Mouse (Mus musculus): ENCODE data around the gene Mast4. TPM values are rescaled to one million over a fixed set of nuclear protein-coding genes. Genes with fewer than 3 reads are reported as not detected.

Gene Mast4
- polyA plus RNA-seq, 1 experiment from 2014 or later: 20.3 TPM

DNA sequence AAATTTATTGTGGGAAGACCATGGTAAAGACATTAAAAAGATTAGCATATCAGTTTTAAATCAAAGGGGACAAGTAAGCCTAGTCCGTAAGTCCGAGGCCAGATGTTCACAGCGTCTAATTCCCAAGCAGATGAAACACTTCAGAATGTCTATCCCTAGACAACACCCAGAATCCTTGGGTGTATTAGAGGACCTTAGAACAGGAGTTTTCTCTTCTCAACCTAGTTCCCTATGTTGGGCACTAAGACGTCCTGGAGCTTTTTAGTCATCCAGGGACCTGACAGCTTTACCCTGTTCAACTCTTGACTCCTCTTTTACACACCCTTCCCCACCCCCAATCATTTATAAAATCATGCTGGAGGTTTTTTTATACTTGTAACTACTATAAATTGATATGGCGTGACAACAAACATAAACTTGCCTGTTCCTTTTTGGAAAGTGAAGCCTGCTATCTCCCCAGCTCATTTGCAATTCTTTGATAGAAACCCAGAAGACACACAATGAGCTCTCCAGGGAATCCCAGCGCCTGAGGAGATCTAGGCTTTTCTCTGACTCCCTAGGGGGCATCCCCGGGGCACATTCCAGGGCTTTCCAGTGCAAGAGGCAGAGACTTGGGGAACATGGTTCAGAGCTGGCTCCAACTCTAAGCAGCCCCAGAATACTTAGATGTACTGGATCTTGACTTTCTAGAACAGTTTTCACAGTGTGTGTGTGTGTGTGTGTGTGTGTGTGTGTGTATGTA, 494.4 kb downstream of the Mast4 start:
- ATAC-seq: no peak
- Histone ChIP-seq H3K27me3 (replicated peaks) (no peaks in the 10 kb centered on the region), H3K9me3 (no peaks in the 10 kb centered on the region), H3K4me3 (replicated peaks) (no peak overlapping the region), H3K9ac (no peak overlapping the region), H3K27ac (no peak overlapping the region), H3K4me2 (replicated peaks) (no peak overlapping the region), H3K36me3 (no peaks in the 10 kb centered on the region), H3K4me1 (replicated peaks) (0 out of 2 replicates have a peak, but pooled peaks cover 10% of the 10 kb centered on the region)
- WGBS: 43% methylated on average over 7 of the region's 7 CpGs

DNA sequence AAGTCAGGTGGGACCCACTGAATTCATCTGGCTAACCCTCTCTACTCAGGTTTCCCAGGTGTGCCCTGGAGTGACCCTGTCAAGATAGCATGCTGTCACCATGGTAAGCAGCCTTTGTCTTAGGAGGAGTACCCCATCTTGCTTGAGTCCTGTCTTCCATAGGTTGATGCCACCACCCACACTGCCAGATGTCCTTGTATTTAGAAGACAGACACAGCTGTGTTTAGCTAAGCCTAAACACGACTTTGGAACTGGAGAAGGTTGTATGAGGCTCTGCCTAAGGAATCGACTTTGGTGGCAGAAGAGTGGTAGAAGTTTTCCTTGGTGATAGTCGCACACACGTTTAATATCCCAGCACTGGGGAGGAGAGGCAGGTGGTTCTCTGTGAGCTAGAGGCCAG, 496.9 kb downstream of the Mast4 start:
- Histone ChIP-seq H3K4me1 (replicated peaks) (0 out of 2 replicates have a peak, but pooled peaks cover 6% of the 10 kb centered on the region), H3K27me3 (replicated peaks) (no peaks in the 10 kb centered on the region), H3K9ac (no peak overlapping the region), H3K4me3 (replicated peaks) (no peak overlapping the region), H3K27ac (no peak overlapping the region), H3K4me2 (replicated peaks) (no peak overlapping the region), H3K36me3 (no peaks in the 10 kb centered on the region), H3K9me3 (no peaks in the 10 kb centered on the region)
- ATAC-seq: no peak
- WGBS: 47% methylated on average over 4 of the region's 4 CpGs

DNA sequence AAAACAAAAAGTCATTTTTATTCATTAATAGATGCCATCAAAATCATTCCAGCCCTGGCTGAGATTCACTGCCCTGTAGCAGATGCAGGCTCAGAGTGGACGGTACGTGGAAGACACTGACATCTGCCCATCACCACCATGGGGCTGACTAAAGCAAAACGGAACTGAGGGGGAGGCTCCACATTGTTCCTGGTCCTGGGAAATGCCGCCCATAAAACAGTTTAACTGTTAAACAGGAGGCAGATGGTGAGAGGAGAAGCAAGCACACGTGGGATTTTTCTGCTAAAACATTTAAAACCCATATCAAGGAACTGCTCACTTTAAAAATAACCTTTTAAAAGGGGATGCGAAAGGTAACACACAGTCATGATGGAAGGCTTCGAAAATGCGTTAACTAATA, 499.0 kb downstream of the Mast4 start:
- Histone ChIP-seq H3K9me3 (no peaks in the 10 kb centered on the region), H3K4me2 (replicated peaks) (no peak overlapping the region), H3K4me3 (replicated peaks) (no peak overlapping the region), H3K36me3 (no peaks in the 10 kb centered on the region), H3K27me3 (replicated peaks) (no peaks in the 10 kb centered on the region), H3K27ac (no peak overlapping the region), H3K4me1 (replicated peaks) (0 out of 2 replicates have a peak, but pooled peaks cover 3% of the 10 kb centered on the region), H3K9ac (no peak overlapping the region)
- WGBS: 64% methylated on average over 8 of the region's 8 CpGs
- no peak for ATAC-seq

DNA sequence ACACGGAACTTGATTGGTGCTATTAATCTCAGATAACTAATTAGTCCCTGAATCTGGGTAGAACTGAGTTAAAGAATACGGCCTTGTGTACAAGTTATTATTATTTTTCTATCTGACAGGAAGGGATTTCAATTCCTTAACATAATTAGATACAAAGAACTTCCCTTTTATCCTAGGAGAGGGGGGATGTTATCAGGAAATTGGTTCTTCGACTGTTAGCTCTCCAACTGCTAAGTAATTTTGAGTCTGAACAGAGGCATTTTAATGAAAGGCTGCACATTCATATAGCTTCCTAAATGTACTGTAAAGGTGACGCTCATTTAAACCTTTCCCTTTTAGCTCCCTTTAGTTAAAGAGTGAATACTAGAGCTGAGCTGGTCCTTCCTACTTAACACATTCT, 516.0 kb downstream of the Mast4 start:
- no peak overlapping the region for H3K27ac ChIP-seq
- ATAC-seq: no peak
- H3K4me3 ChIP-seq (replicated peaks): no peak overlapping the region
- WGBS: 69% methylated on average over 4 of the region's 4 CpGs
- no peaks in the 10 kb centered on the region for H3K27me3 ChIP-seq (replicated peaks)
- H3K9ac ChIP-seq: no peak overlapping the region
- no peaks in the 10 kb centered on the region for H3K36me3 ChIP-seq
- no peaks in the 10 kb centered on the region for H3K4me1 ChIP-seq (replicated peaks)
- no peak overlapping the region for H3K4me2 ChIP-seq (replicated peaks)
- no peaks in the 10 kb centered on the region for H3K9me3 ChIP-seq

DNA sequence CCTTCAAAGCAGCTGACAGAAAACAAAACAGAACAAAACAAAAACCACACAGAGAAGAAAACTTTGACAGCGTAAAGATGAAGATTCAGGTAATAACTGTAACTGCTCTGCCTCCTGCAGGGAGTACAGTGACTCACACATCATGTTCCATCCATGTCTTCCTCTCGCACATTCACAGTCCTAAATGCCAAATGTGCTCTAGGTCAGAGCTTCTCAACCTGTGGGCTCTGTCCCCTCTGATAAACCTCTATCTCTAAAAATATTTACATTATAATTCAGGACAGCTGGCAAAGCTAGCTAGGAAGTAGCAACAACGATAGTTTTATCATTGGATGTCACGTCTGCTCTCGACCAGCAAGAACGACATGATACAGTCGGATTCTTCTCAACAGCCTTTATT, 517.6 kb downstream of the Mast4 start:
- whole genome bisulfite sequencing: 79% methylated on average over 7 of the region's 7 CpGs

DNA sequence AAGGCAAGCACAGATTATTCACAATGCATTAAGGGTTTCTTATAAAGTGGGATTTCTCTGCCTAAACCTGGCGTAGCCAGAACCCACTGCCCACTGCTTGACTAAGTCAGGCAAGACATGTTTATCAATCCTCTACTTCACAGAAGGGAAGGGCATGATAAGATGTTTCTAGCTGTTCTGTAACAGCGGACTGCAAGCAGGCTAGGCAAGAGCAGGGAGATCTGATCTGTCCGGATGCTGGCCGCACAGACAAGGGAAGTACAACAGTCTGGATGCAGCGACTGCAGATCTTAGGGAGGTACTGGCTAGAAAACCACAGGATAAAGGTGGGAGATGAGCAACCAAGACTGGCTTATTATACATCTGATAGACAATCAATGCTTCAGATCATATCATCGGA, 519.1 kb downstream of the Mast4 start:
- no peaks in the 10 kb centered on the region for H3K9me3 ChIP-seq
- no peak for ATAC-seq
- H3K27me3 ChIP-seq (replicated peaks): no peaks in the 10 kb centered on the region
- H3K4me3 ChIP-seq (replicated peaks): no peak overlapping the region
- no peak overlapping the region for H3K27ac ChIP-seq
- no peak overlapping the region for H3K9ac ChIP-seq
- H3K36me3 ChIP-seq: no peaks in the 10 kb centered on the region
- 88% methylated on average over 6 of the region's 6 CpGs for WGBS
- H3K4me2 ChIP-seq (replicated peaks): no peak overlapping the region
- peaks cover 7% of the 10 kb centered on the region for H3K4me1 ChIP-seq (replicated peaks)

More for the DNA sequence above, 517.6 kb downstream of the Mast4 start:
- H3K9ac ChIP-seq: no peak overlapping the region
- H3K4me2 ChIP-seq (replicated peaks): no peak overlapping the region
- H3K27ac ChIP-seq: no peak overlapping the region
- no peaks in the 10 kb centered on the region for H3K9me3 ChIP-seq
- H3K27me3 ChIP-seq (replicated peaks): no peaks in the 10 kb centered on the region
- peaks cover 3% of the 10 kb centered on the region; the same call in 1 of the 2 replicates for H3K4me1 ChIP-seq (replicated peaks)
- H3K36me3 ChIP-seq: no peaks in the 10 kb centered on the region
- no peak for ATAC-seq
- H3K4me3 ChIP-seq (replicated peaks): no peak overlapping the region

DNA sequence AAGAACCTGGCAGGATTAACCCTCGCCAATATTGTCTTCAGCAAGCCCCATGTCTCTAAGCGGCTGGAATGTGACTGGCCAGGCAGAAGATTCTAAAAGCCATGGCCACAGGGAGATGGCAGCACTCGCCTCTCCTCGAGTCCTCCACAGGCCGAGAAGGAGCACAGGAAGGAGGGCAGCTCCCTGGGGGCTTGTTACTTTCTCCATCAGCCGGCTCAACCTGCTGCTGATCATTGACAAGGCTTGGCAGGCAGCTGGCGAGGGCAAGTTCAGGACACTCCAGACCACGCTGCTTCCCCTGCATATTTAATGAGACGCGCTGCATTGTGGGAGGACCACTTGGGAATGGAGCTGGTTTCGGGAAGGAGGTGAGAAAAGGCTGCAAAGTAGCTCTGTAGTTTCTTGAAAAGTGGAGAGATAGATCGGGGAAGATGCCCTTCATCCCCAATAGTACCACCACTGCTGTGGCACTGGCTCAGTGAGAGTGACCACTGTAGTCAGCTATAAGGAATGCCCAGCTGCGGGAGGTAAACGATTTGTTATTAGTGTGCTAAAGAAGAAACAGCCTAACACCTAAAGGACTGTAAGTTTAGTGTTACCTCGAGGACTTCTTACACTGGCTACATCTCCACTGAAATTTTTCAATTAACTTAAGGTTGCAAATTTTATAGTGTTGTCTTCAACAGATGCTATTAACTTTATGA, 523.0 kb downstream of the Mast4 start:
- no peak overlapping the region for H3K27ac ChIP-seq
- 15% methylated on average over 15 of the region's 15 CpGs for WGBS
- peaks cover 7% of the 10 kb centered on the region for H3K4me1 ChIP-seq (replicated peaks)
- no peaks in the 10 kb centered on the region for H3K27me3 ChIP-seq (replicated peaks)
- H3K4me2 ChIP-seq (replicated peaks): peak overlapping the region; percentile 63
- peak overlapping the region; percentile 23 for H3K4me3 ChIP-seq (replicated peaks)
- ATAC-seq: peak; percentile 80
- H3K36me3 ChIP-seq: no peaks in the 10 kb centered on the region
- H3K9ac ChIP-seq: peak overlapping the region; percentile 12; the same call in 1 of the 2 replicates
- no peaks in the 10 kb centered on the region for H3K9me3 ChIP-seq

DNA sequence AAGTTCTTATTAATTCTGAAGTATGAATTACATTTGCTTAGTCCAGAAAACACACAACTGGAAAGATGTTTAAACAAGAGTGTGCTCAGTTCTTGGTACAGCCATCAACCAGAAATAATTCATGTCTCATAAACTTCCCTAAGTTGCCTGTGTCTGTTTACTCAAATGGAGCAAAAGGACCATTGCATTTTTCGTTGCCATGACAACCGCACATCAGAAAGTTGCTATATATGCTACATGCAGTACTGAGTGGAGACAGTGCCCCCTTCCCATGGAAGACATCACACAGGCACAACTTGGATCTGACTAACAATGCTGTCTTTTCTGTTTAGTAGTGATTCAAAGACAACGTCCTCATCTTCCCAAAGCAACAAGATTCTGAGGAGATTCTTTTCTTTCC, 527.6 kb downstream of the Mast4 start:
- Histone ChIP-seq H3K27me3 (replicated peaks) (no peaks in the 10 kb centered on the region), H3K4me1 (replicated peaks) (peaks cover 4% of the 10 kb centered on the region), H3K4me2 (replicated peaks) (no peak overlapping the region), H3K9me3 (no peaks in the 10 kb centered on the region), H3K36me3 (no peaks in the 10 kb centered on the region), H3K4me3 (replicated peaks) (no peak overlapping the region), H3K9ac (no peak overlapping the region), H3K27ac (no peak overlapping the region)
- 64% methylated on average over 3 of the region's 3 CpGs for WGBS
- ATAC-seq: no peak

DNA sequence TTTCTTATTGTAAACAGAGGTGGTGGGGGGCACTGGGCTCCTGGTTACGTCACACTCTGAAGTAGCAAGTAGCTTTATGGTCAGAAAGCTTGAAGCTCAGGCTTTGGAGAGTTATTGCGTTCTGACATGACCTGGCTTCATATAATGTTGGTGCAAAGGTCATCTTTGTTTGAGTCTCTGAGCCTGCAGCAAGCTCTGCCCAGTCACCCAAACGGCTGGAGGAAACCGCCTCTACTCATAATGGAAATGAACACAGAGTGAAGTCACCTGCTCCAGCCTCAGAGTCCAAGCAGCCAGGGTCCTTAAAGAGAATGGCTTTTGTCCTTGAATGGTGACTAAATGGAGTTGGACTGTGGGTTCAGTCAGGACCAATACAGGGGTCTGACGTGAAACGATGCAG, 529.1 kb downstream of the Mast4 start:
- peak; percentile 58 for ATAC-seq

DNA sequence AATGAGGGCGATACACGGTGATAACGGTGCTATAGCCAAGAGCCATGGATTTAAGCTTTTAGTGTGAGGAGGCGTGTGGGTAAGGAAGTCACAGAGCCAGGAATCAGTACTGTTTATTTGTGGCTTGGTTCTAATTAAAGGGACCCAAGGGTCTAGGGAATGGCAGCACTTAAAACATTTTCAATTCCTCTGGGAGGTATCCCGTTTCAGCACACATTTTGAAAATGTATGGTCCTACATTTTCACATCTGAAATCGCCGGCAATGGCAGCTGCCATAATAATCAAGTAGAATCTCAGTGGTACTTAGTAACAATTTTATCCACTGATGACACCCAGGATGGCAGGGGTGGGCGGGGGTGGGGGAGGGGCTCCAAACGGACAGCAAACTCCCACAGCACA, 531.1 kb downstream of the Mast4 start:
- WGBS: 85% methylated on average over 9 of the region's 9 CpGs
- Histone ChIP-seq H3K4me3 (replicated peaks) (no peak overlapping the region), H3K36me3 (no peaks in the 10 kb centered on the region), H3K4me1 (replicated peaks) (no peaks in the 10 kb centered on the region), H3K9me3 (no peaks in the 10 kb centered on the region), H3K27ac (no peak overlapping the region), H3K9ac (no peak overlapping the region), H3K27me3 (replicated peaks) (no peaks in the 10 kb centered on the region), H3K4me2 (replicated peaks) (no peak overlapping the region)
- no peak for ATAC-seq

More for the DNA sequence above, 529.1 kb downstream of the Mast4 start:
- Histone ChIP-seq H3K9ac (no peak overlapping the region), H3K4me1 (replicated peaks) (no peaks in the 10 kb centered on the region), H3K4me3 (replicated peaks) (no peak overlapping the region), H3K4me2 (replicated peaks) (no peak overlapping the region), H3K27ac (no peak overlapping the region), H3K36me3 (no peaks in the 10 kb centered on the region), H3K9me3 (no peaks in the 10 kb centered on the region), H3K27me3 (replicated peaks) (no peaks in the 10 kb centered on the region)
- WGBS: 58% methylated on average over 6 of the region's 6 CpGs

DNA sequence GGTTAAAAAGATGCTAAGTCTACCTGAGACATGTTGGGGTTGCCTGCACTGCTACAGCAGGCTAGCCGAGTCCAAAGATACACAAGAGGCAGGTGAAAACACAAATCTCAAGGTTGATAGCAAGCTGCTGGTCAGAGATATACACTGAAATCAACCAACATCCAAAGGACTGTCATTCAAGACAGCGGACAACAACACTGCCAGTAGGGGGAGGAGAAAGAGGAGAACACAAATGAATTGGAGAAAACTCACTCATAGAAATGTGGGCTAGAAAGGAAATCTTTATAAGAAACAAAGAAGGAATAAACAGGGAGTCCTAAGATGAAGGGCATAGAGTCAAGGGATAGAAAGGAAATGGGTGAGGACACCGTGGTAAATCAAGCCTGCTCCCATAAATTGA, 542.1 kb downstream of the Mast4 start:
- Histone ChIP-seq H3K36me3 (0 out of 2 replicates have a peak, but pooled peaks cover 2% of the 10 kb centered on the region), H3K9ac (no peak overlapping the region), H3K4me2 (replicated peaks) (no peak overlapping the region), H3K27ac (no peak overlapping the region), H3K4me3 (replicated peaks) (no peak overlapping the region), H3K4me1 (replicated peaks) (no peaks in the 10 kb centered on the region), H3K27me3 (replicated peaks) (no peaks in the 10 kb centered on the region), H3K9me3 (no peaks in the 10 kb centered on the region)
- 88% methylated on average over 3 of the region's 3 CpGs for whole genome bisulfite sequencing
- ATAC-seq: no peak

DNA sequence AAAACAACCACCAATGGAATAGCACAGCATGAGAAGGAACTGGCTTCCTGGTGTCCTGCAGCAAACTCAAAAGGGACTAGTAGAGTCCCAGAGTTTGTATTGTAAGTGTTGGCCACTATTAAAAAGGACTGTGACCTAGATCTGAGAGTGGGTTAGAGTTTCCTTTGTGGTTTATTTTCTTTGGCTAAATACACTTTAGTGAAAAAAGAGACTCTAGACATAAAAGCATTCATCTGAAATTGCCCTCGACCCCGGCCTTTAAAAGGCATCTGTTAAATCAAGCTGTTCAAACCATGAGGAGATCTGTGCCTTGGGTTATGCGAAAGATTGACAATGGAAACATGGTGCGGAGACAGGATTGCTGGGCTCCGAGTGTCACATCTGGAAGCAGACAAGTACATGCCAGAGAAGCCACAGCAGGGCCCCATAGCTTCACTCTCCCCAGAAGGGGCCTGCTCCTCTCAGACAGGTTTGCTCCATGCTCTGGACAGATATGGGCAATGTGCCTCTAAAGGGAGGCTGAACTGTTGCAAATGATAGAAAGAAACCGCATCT, 543.6 kb downstream of the Mast4 start:
- no peak overlapping the region for H3K4me2 ChIP-seq (replicated peaks)
- H3K9ac ChIP-seq: no peak overlapping the region
- H3K9me3 ChIP-seq: no peaks in the 10 kb centered on the region
- no peaks in the 10 kb centered on the region for H3K36me3 ChIP-seq
- H3K27me3 ChIP-seq (replicated peaks): no peaks in the 10 kb centered on the region
- 84% methylated on average over 6 of the region's 6 CpGs for WGBS
- no peak overlapping the region for H3K4me3 ChIP-seq (replicated peaks)
- no peaks in the 10 kb centered on the region for H3K4me1 ChIP-seq (replicated peaks)
- H3K27ac ChIP-seq: no peak overlapping the region
- ATAC-seq: no peak
